Mouse (Mus musculus) neural tube, embryonic 13.5 days (tissue): ENCODE measurements at regions not wholly inside any gene's neighbourhood (a gene's known extent, or its start where the extent isn't known, plus 50 kb on each side); places are given as distances from the start of the nearest gene placed in this dataset.

ENCODE experiments used
- ATAC-seq: fragments of 200-750 bp; cut with Nextera tagmentation; 2 replicates; pipeline ENCODE4 v1.8.0; 2017; ENCODE audit warnings: low read depth, mild to moderate bottlenecking, moderate TSS enrichment, moderate library complexity
- H3K27ac ChIP-seq: fragments of 300-500 bp; sonication (generic); replicated peaks from 2 replicates; pipeline ENCODE4 v1.5.1; 2015; ENCODE audit warnings: moderate library complexity, mild to moderate bottlenecking, inconsistent platforms
- H3K27me3 ChIP-seq: fragments of 300-500 bp; sonication (generic); 2 replicates; pipeline ENCODE4 v1.6.1; 2015; ENCODE audit warnings: mild to moderate bottlenecking, inconsistent platforms
- H3K36me3 ChIP-seq: fragments of 300-500 bp; sonication (generic); 2 replicates; pipeline ENCODE4 v1.6.1; 2015; ENCODE audit warnings: mild to moderate bottlenecking, inconsistent platforms
- H3K4me1 ChIP-seq: fragments of 300-500 bp; sonication (generic); replicated peaks from 2 replicates; pipeline ENCODE4 v1.6.1; 2015; ENCODE audit warnings: inconsistent platforms
- H3K4me2 ChIP-seq: fragments of 300-500 bp; sonication (generic); 2 replicates; pipeline ENCODE4 v1.6.1; 2015; ENCODE audit warnings: inconsistent platforms, mild to moderate bottlenecking, moderate library complexity
- H3K4me3 ChIP-seq: fragments of 300-500 bp; sonication (generic); 2 replicates; pipeline ENCODE4 v1.5.1; 2015; ENCODE audit warnings: mild to moderate bottlenecking, inconsistent platforms
- H3K9ac ChIP-seq: fragments of 300-500 bp; sonication (generic); 2 replicates; pipeline ENCODE4 v1.6.1; 2015; ENCODE audit warnings: moderate library complexity, mild to moderate bottlenecking, inconsistent platforms
- H3K9me3 ChIP-seq: fragments of 300-500 bp; sonication (generic); 2 replicates; pipeline ENCODE4 v1.6.1; 2016; ENCODE audit warnings: inconsistent platforms
- WGBS: fragments of 180-500 bp; shearing (Covaris S2); methylation state at CpG from one replicate; pipeline ENCODE4 v1.1.7; 2015; 5-methylcytosine and 5-hydroxymethylcytosine counted together

DNA sequence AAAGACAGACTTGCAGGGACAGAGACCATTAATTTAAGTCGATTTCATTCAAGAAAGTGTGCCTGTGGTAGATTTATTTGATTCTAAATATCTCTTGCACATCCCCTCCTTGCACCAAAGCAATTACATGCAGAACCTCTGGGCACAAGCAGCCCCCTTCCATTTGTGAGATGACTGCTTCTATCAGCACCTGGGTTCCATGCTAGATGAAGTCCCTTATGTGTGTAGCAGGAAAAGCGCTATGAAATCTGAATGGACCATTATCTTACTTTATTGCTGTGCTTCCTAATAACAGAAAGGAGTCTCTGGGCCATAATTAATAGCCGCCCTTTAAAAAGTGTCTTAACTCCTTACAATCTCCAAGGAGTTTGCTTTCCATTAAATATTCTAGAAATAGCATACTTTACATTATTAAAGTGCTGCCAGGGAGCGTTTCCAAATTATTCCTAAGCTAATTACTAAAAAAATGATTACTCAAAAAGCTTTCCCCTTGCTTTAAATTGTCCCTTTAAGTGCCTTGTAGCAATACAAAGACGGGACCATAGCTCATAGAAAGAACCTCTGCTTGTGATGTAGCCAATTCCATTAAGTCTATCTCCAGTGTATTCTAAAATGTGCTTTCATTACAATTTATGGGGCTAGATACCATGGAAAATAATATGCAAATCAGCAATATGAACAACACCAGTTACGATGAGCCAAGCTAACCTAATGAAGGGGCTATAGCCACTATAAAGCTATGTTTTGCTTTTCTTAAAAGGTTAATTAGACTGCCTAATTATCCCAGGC, 508.1 kb upstream of the Rgma start:
- WGBS = 34% methylated on average over 6 of the region's 6 CpGs
- peaks cover 37% of the 10 kb centered on the region for H3K4me1 ChIP-seq
- H3K9ac ChIP-seq = no peak overlapping the region
- peak; percentile 89 for ATAC-seq
- H3K36me3 ChIP-seq = no peaks in the 10 kb centered on the region
- H3K4me2 ChIP-seq = no peak overlapping the region
- peak overlapping the region; percentile 73 for H3K27ac ChIP-seq
- H3K9me3 ChIP-seq = no peaks in the 10 kb centered on the region
- H3K4me3 ChIP-seq = no peak overlapping the region
- no peaks in the 10 kb centered on the region for H3K27me3 ChIP-seq

DNA sequence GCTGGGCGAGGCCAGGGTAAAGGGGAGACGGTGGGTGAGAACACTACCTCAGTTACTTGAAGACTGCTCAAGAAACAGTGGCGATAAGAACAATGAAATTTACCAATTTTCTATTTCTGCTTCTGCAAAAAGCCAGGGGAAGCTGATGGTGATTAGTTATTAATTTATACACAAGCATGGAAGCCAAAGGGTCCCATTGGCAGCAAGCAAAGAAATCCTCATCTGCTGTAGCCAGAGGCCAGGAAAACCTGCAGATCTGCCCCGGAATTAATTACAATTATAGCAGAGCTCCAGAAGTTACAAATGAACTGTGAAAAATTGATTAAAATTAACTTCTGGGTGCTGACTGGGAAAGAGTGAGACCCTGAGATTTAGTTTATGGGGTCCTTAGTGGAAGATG, 506.2 kb upstream of the Rgma start:
- ATAC-seq = no peak
- H3K27me3 ChIP-seq = no peaks in the 10 kb centered on the region
- no peak overlapping the region for H3K4me2 ChIP-seq
- 75% methylated on average over 4 of the region's 4 CpGs for whole genome bisulfite sequencing
- H3K27ac ChIP-seq = no peak overlapping the region
- H3K4me1 ChIP-seq = peaks cover 37% of the 10 kb centered on the region
- H3K36me3 ChIP-seq = no peaks in the 10 kb centered on the region
- no peak overlapping the region for H3K4me3 ChIP-seq
- H3K9me3 ChIP-seq = no peaks in the 10 kb centered on the region
- H3K9ac ChIP-seq = no peak overlapping the region

GRCm38 (mm10) chr7:72900816-72901215, 474.5 kb upstream of the Rgma start:
- Histone ChIP-seq H3K27me3 (no peaks in the 10 kb centered on the region), H3K4me2 (no peak overlapping the region), H3K4me1 (peaks cover 4% of the 10 kb centered on the region), H3K27ac (no peak overlapping the region), H3K36me3 (no peaks in the 10 kb centered on the region), H3K9me3 (no peaks in the 10 kb centered on the region), H3K4me3 (no peak overlapping the region), H3K9ac (no peak overlapping the region)
- 82% methylated on average over 6 of the region's 6 CpGs for WGBS
- ATAC-seq = no peak

DNA sequence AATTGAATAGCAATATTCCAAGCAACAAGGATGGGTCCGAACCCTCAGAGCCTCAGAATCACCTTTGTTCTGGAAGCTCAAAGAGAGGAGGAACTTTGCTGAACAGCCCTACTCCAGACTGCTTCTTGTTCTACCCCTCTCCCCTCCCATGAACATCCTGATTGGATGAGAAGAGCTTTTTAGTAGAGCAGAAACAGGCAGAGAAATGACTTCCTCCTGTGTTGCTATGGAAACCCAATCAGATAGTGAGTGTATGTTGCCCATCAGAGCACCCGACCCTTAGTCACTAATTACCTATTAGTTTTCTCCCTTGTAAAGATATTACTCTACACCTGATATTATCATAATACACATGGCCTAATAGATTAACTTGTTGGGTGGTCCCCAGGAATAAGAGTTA, 469.4 kb upstream of the Rgma start:
- H3K4me3 ChIP-seq = no peak overlapping the region

GRCm38 (mm10) chr7:72906536-72906935, 468.8 kb upstream of the Rgma start:
- Histone ChIP-seq H3K27me3 (no peaks in the 10 kb centered on the region), H3K36me3 (no peaks in the 10 kb centered on the region), H3K9me3 (no peaks in the 10 kb centered on the region), H3K4me3 (no peak overlapping the region), H3K4me1 (peaks cover 11% of the 10 kb centered on the region), H3K27ac (no peak overlapping the region; the same call in 1 of the 2 replicates), H3K9ac (no peak overlapping the region), H3K4me2 (no peak overlapping the region)
- 41% methylated on average over 4 of the region's 4 CpGs for WGBS
- ATAC-seq = no peak

More for the DNA sequence above, 469.4 kb upstream of the Rgma start:
- no peak overlapping the region for H3K27ac ChIP-seq
- WGBS = 50% methylated on average over 2 of the region's 2 CpGs
- no peak overlapping the region for H3K4me2 ChIP-seq
- peaks cover 11% of the 10 kb centered on the region for H3K4me1 ChIP-seq
- no peaks in the 10 kb centered on the region for H3K27me3 ChIP-seq
- no peak; the same call in 1 of the 2 replicates for ATAC-seq
- H3K36me3 ChIP-seq = no peaks in the 10 kb centered on the region
- H3K9ac ChIP-seq = no peak overlapping the region
- no peaks in the 10 kb centered on the region for H3K9me3 ChIP-seq

DNA sequence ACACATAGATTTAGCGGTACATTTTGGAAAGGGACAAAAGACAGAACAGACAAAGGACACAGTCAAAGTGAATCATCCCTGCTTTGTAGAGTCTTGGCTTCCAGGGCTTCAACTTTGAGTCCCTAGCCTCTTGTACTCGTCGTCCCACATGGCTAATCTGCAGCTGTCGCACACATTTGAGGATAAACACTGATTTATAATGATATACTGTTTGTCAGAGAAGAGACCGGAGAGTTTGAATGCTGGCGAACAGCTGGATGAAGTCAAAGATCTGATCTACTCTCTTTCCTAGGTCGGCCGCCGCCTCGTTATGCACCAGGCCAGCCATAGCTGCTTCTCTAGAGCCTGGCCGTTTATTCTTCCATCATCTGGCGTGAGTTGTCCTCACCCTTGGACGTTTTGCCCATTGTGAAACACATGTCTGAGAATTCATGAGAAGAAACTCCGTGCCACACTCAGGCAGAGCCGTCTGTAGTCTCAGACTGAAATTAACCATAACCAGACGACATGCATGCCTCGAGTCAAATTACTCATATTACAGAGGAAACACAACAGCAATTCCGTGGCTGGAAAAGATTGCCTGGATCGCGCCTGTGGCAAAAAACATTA, 448.4 kb upstream of the Rgma start:
- ATAC-seq = no peak
- Histone ChIP-seq H3K9me3 (no peaks in the 10 kb centered on the region), H3K4me2 (no peak overlapping the region), H3K36me3 (no peaks in the 10 kb centered on the region), H3K27ac (no peak overlapping the region), H3K4me1 (peaks cover 6% of the 10 kb centered on the region; the same call in 1 of the 2 replicates), H3K27me3 (no peaks in the 10 kb centered on the region), H3K9ac (no peak overlapping the region), H3K4me3 (no peak overlapping the region)
- 64% methylated on average over 20 of the region's 20 CpGs for WGBS

DNA sequence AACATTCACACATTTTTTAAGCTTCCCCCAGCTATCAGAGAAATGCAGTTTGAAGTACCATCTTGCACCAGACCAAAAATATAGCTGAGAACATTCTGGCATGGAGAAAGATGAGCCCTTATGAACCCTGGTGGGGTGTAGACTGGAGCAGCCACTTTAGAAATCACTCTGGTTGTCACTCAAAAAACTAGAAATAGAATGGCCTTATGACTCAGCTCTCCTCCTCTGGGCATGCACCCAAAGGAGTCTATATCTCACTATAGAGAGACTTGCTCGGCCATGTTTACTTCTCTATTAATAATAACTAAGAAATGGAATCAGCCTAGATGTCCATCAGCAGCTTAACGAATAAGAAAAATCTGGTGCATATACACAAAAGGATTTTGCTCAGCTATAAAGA, 436.5 kb upstream of the Rgma start:
- H3K27ac ChIP-seq = no peak overlapping the region
- no peak for ATAC-seq

DNA sequence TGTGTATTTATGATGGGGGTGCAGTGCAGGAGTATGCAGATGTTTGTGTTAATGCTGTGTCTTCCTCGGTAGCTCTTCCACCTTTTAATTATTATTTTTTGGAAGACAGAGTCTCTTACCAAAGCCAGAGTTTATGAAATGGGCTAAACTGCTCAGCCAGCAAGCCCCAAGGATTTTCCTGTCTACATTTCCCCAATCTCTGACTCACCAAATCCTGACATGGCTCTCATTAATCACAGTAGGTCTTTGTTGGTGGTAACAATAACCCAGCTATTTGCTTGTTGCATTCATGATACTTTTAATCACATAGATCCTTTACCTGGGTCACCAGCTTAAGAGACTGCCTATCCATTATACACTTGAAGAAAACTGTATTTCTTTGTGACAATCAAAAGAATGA, 427.8 kb upstream of the Rgma start:
- no peaks in the 10 kb centered on the region for H3K36me3 ChIP-seq
- H3K27me3 ChIP-seq = no peaks in the 10 kb centered on the region
- H3K4me1 ChIP-seq = peaks cover 13% of the 10 kb centered on the region
- no peak overlapping the region for H3K27ac ChIP-seq
- WGBS = 88% methylated on average over 1 of the region's 1 CpGs
- no peaks in the 10 kb centered on the region for H3K9me3 ChIP-seq
- no peak overlapping the region for H3K9ac ChIP-seq
- no peak overlapping the region for H3K4me3 ChIP-seq
- no peak for ATAC-seq
- H3K4me2 ChIP-seq = no peak overlapping the region

More for the DNA sequence above, 436.5 kb upstream of the Rgma start:
- H3K36me3 ChIP-seq = no peaks in the 10 kb centered on the region
- no peak overlapping the region for H3K4me3 ChIP-seq
- no peak overlapping the region for H3K4me2 ChIP-seq
- no peaks in the 10 kb centered on the region for H3K27me3 ChIP-seq
- 91% methylated on average over 2 of the region's 2 CpGs for WGBS
- no peaks in the 10 kb centered on the region for H3K9me3 ChIP-seq
- H3K9ac ChIP-seq = no peak overlapping the region
- H3K4me1 ChIP-seq = no peaks in the 10 kb centered on the region

DNA sequence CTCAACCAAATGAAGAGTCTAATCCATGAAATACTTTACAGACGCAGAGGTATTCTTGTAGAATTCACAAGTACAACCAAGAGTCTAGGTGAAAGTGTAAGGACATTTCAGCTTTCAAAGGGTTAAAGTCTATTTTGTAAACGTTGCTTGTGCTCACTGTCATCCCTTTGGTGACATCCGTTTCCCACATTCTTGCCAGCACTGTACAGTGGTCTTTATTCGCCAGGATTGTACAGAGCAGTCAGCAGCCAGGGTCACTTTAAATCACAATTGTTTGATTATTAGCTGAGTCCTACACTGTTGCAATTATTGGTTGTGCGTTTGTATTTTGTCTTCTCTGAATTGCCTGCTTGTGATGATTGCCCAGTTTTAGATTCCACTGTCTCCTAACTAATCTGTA, 427.3 kb upstream of the Rgma start:
- no peak for ATAC-seq
- Histone ChIP-seq H3K4me3 (no peak overlapping the region), H3K27me3 (no peaks in the 10 kb centered on the region), H3K9ac (no peak overlapping the region), H3K9me3 (no peaks in the 10 kb centered on the region), H3K4me1 (peaks cover 13% of the 10 kb centered on the region), H3K36me3 (no peaks in the 10 kb centered on the region), H3K4me2 (no peak overlapping the region), H3K27ac (no peak overlapping the region)
- 44% methylated on average over 5 of the region's 5 CpGs for WGBS

DNA sequence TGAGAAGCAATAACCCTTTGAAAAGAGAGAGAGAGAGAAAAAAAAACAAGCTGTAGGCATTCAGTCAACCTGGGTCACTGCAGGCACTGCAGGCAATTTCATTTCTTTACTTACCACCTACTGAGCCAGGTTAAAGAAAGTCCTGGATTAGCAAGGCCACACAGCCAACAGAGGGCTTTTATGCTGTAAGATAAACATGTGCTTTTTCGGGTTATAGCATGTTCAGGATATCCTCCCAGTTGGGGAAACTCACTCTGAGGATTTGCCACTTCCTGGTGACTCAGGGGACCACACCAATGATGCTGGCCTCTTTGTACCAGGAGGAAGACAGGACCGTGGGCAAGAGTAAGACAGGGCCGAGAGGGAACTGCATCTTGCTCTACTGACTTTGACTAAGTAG, 426.6 kb upstream of the Rgma start:
- 58% methylated on average over 3 of the region's 3 CpGs for WGBS
- Histone ChIP-seq H3K9ac (no peak overlapping the region), H3K4me2 (no peak overlapping the region), H3K9me3 (no peaks in the 10 kb centered on the region), H3K36me3 (no peaks in the 10 kb centered on the region), H3K4me1 (peaks cover 13% of the 10 kb centered on the region), H3K27me3 (no peaks in the 10 kb centered on the region), H3K4me3 (no peak overlapping the region), H3K27ac (no peak overlapping the region)
- ATAC-seq = no peak

GRCm38 (mm10) chr7:72949886-72950285, 425.4 kb upstream of the Rgma start:
- 69% methylated on average over 7 of the region's 7 CpGs for WGBS
- no peaks in the 10 kb centered on the region for H3K9me3 ChIP-seq
- H3K27ac ChIP-seq = no peak overlapping the region
- no peaks in the 10 kb centered on the region for H3K36me3 ChIP-seq
- no peak for ATAC-seq
- H3K4me2 ChIP-seq = no peak overlapping the region
- H3K9ac ChIP-seq = no peak overlapping the region
- no peak overlapping the region for H3K4me3 ChIP-seq
- peaks cover 13% of the 10 kb centered on the region for H3K4me1 ChIP-seq
- no peaks in the 10 kb centered on the region for H3K27me3 ChIP-seq

GRCm38 (mm10) chr7:72957674-72958073, 417.6 kb upstream of the Rgma start:
- H3K27ac ChIP-seq = no peak overlapping the region
- H3K4me2 ChIP-seq = no peak overlapping the region
- no peaks in the 10 kb centered on the region for H3K36me3 ChIP-seq
- no peaks in the 10 kb centered on the region for H3K27me3 ChIP-seq
- H3K9me3 ChIP-seq = no peaks in the 10 kb centered on the region
- ATAC-seq = no peak
- no peak overlapping the region for H3K9ac ChIP-seq
- no peak overlapping the region for H3K4me3 ChIP-seq
- 62% methylated on average over 4 of the region's 4 CpGs for WGBS
- peaks cover 12% of the 10 kb centered on the region for H3K4me1 ChIP-seq

GRCm38 (mm10) chr7:72961321-72961720, 414.0 kb upstream of the Rgma start:
- ATAC-seq = no peak
- no peaks in the 10 kb centered on the region for H3K27me3 ChIP-seq
- no peak overlapping the region for H3K4me3 ChIP-seq
- H3K9me3 ChIP-seq = no peaks in the 10 kb centered on the region
- no peak overlapping the region for H3K27ac ChIP-seq
- 72% methylated on average over 4 of the region's 4 CpGs for WGBS
- peaks cover 21% of the 10 kb centered on the region for H3K4me1 ChIP-seq
- H3K4me2 ChIP-seq = no peak overlapping the region
- no peak overlapping the region for H3K9ac ChIP-seq
- no peaks in the 10 kb centered on the region for H3K36me3 ChIP-seq
